Mouse (Mus musculus): ENCODE measurements around the gene Pecam1.

DNA sequence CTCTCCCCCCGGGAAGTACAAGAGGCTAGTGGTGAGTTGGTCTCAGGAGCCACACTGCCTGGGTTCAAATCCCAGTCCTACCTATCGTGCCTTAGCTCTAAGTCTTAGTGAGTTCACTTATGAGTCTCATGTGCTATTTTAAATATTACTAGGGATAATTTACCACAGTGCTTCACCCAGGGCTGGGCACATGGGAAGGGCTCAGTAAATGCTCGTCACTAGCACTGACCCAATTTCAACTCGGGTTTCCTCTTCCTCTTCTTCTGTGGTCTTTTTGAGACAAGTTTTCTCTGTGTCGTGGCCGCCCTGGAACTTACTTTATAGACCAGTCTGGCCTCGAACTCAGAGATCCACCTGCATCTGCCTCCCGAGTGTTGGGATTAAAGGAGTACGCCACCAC, 63.1 kb downstream of the Pecam1 start:
- no peak for TF ChIP-seq CTCF (IDR thresholded peaks at IDR 0.05; ENCODE audit: insufficient read depth, low read length)
- no peak for TF ChIP-seq POLR2A (IDR thresholded peaks at IDR 0.05; ENCODE audit: borderline replicate concordance, extremely low read depth, low read depth, low read length)
